Mouse (Mus musculus) liver, embryonic 13.5 days (tissue): Measurements from ENCODE around the gene Ctsd. TPM values are rescaled to one million over a fixed set of nuclear protein-coding genes. Genes with fewer than 3 reads are reported as not detected.
A peak's percentile ranks its signal among the peaks of the same experiment; 100 is the strongest.

Source experiments
- ATAC-seq: fragments of 200-750 bp; cut with Nextera tagmentation; 2 replicates; pipeline ENCODE4 v1.8.0; 2017; ENCODE audit warnings: low read depth, mild to moderate bottlenecking, moderate number of reproducible peaks, moderate library complexity
- DNase-seq: peaks from one replicate; pipeline ENCODE4 v3.0.0; 2022
- H3K27ac ChIP-seq: fragments of 300-500 bp; sonication (generic); 2 replicates; pipeline ENCODE4 v1.5.1; 2015; ENCODE audit warnings: moderate library complexity, mild to moderate bottlenecking, inconsistent platforms
- H3K27me3 ChIP-seq: fragments of 300-500 bp; sonication (generic); 2 replicates; pipeline ENCODE4 v1.6.1; 2015; ENCODE audit warnings: mild to moderate bottlenecking, inconsistent platforms
- H3K36me3 ChIP-seq: fragments of 300-500 bp; sonication (generic); 2 replicates; pipeline ENCODE4 v1.6.1; 2015; ENCODE audit warnings: mild to moderate bottlenecking, inconsistent platforms
- H3K4me1 ChIP-seq: fragments of 300-500 bp; sonication (generic); replicated peaks from 2 replicates; pipeline ENCODE4 v1.6.1; 2015; ENCODE audit warnings: inconsistent platforms
- H3K4me2 ChIP-seq: fragments of 300-500 bp; sonication (generic); 2 replicates; pipeline ENCODE4 v1.6.1; 2015; ENCODE audit warnings: inconsistent platforms, mild to moderate bottlenecking, moderate library complexity
- H3K4me3 ChIP-seq: fragments of 300-500 bp; sonication (generic); replicated peaks from 2 replicates; pipeline ENCODE4 v1.5.1; 2015; ENCODE audit warnings: mild to moderate bottlenecking, inconsistent platforms
- H3K9ac ChIP-seq: fragments of 300-500 bp; sonication (generic); 2 replicates; pipeline ENCODE4 v1.6.1; 2015; ENCODE audit warnings: mild to moderate bottlenecking, inconsistent platforms
- H3K9me3 ChIP-seq: fragments of 300-500 bp; sonication (generic); replicated peaks from 2 replicates; pipeline ENCODE4 v1.6.1; 2016; ENCODE audit warnings: inconsistent platforms
- WGBS: fragments of 180-500 bp; shearing (Covaris S2); methylation state at CpG from one replicate; pipeline ENCODE4 v1.1.7; 2015; ENCODE audit not compliant: insufficient replicate concordance; 5-methylcytosine and 5-hydroxymethylcytosine counted together
- polyA plus RNA-seq: library from polyadenylated mRNA; unstranded; fragments of >200 nt; fragmentation: Nextera tagmentation; extraction: Ambion mirVana; gene quantifications from 2 replicates; pipeline ENCODE4 v1.2.1, GENCODE M21; 2015

Ctsd gene
- polyA plus RNA-seq, 1 experiment from 2014 or later: 297 TPM

- ATAC-seq: peak; percentile 71
- peak overlapping the region; percentile 92 for H3K9ac ChIP-seq
- peak overlapping the region; percentile 81 for H3K4me3 ChIP-seq
- H3K27me3 ChIP-seq: no peaks in the 10 kb centered on the region
- DNase-seq: peak; percentile 57
- peaks cover 78% of the 10 kb centered on the region for H3K4me1 ChIP-seq
- H3K27ac ChIP-seq: peak overlapping the region; percentile 93
- H3K9me3 ChIP-seq: no peaks in the 10 kb centered on the region
- 32% methylated on average over 6 of the region's 6 CpGs for WGBS
- peaks cover 46% of the 10 kb centered on the region for H3K36me3 ChIP-seq
- H3K4me2 ChIP-seq: peak overlapping the region; percentile 87
These were observed 1.1 kb downstream of the Ctsd start for GRCm38 (mm10) chr7:142386621-142387201.

- Histone ChIP-seq H3K9me3 (no peaks in the 10 kb centered on the region), H3K9ac (peak overlapping the region; percentile 92), H3K36me3 (peaks cover 55% of the 10 kb centered on the region), H3K4me3 (peak overlapping the region; percentile 81), H3K27ac (peak overlapping the region; percentile 93), H3K4me1 (peaks cover 78% of the 10 kb centered on the region), H3K27me3 (no peaks in the 10 kb centered on the region), H3K4me2 (peak overlapping the region; percentile 87)
- ATAC-seq (no peak), DNase-seq (no peak)
- 79% methylated on average over 3 of the region's 3 CpGs for WGBS
These were observed 2.0 kb downstream of the Ctsd start for GRCm38 (mm10) chr7:142385742-142386403.

GRCm38 (mm10) chr7:142384306-142384705, 3.5 kb downstream of the Ctsd start:
- Histone ChIP-seq H3K36me3 (peaks cover 70% of the 10 kb centered on the region), H3K4me2 (peak overlapping the region; percentile 87), H3K27ac (peak overlapping the region; percentile 93), H3K27me3 (no peaks in the 10 kb centered on the region), H3K9me3 (no peaks in the 10 kb centered on the region), H3K9ac (peak overlapping the region; percentile 92), H3K4me3 (peak overlapping the region; percentile 81; the same call in 1 of the 2 replicates), H3K4me1 (peaks cover 89% of the 10 kb centered on the region)
- DNase-seq (no peak), ATAC-seq (no peak)
- WGBS: 58% methylated on average over 10 of the region's 10 CpGs

GRCm38 (mm10) chr7:142382567-142382966, 5.3 kb downstream of the Ctsd start, which contains the start of gene Gm49369:
Gene Gm49369, minus strand, starts transcription at chr7:142382667.
- H3K27ac ChIP-seq: peak within 1 kb of the TSS; percentile 94
- 96% methylated on average over 5 of the region's 5 CpGs for WGBS
- H3K9me3 ChIP-seq: no peaks in the 10 kb centered on the region
- no peak for ATAC-seq
- H3K36me3 ChIP-seq: peaks cover 88% of the 10 kb centered on the region
- no peak within 1 kb of the TSS for H3K4me3 ChIP-seq
- peaks cover 94% of the 10 kb centered on the region for H3K4me1 ChIP-seq
- H3K9ac ChIP-seq: peak within 1 kb of the TSS; percentile 45
- DNase-seq: no peak
- peak within 1 kb of the TSS; percentile 5; the same call in 1 of the 2 replicates for H3K4me2 ChIP-seq
- no peaks in the 10 kb centered on the region for H3K27me3 ChIP-seq

- H3K9me3 ChIP-seq: no peaks in the 10 kb centered on the region
- H3K9ac ChIP-seq: peak overlapping the region; percentile 45
- ATAC-seq (no peak), DNase-seq (no peak)
- H3K27me3 ChIP-seq: no peaks in the 10 kb centered on the region
- H3K4me2 ChIP-seq: peak overlapping the region; percentile 5; the same call in 1 of the 2 replicates
- no peak overlapping the region for H3K4me3 ChIP-seq
- H3K27ac ChIP-seq: peak overlapping the region; percentile 94
- WGBS: 30% methylated on average over 4 of the region's 4 CpGs
- H3K4me1 ChIP-seq: peaks cover 100% of the 10 kb centered on the region
- peaks cover 100% of the 10 kb centered on the region for H3K36me3 ChIP-seq
These were observed 6.7 kb downstream of the Ctsd start for GRCm38 (mm10) chr7:142381175-142381574.

- peak overlapping the region; percentile 55 for H3K9ac ChIP-seq
- H3K4me2 ChIP-seq: 0 out of 2 replicates have a peak overlapping the region, but pooled peaks have one; percentile 9
- H3K9me3 ChIP-seq: no peaks in the 10 kb centered on the region
- no peak for ATAC-seq
- peaks cover 2% of the 10 kb centered on the region; the same call in 1 of the 2 replicates for H3K27me3 ChIP-seq
- WGBS: 84% methylated on average over 6 of the region's 6 CpGs
- peak overlapping the region; percentile 94 for H3K27ac ChIP-seq
- H3K36me3 ChIP-seq: peaks cover 100% of the 10 kb centered on the region
- DNase-seq: no peak
- H3K4me1 ChIP-seq: peaks cover 100% of the 10 kb centered on the region
- no peak overlapping the region for H3K4me3 ChIP-seq
These were observed 8.7 kb downstream of the Ctsd start for GRCm38 (mm10) chr7:142379186-142379585.

GRCm38 (mm10) chr7:142377233-142377925, 10.5 kb downstream of the Ctsd start:
- Histone ChIP-seq H3K4me2 (peak overlapping the region; percentile 59), H3K4me1 (peaks cover 94% of the 10 kb centered on the region), H3K9me3 (no peaks in the 10 kb centered on the region), H3K36me3 (peaks cover 83% of the 10 kb centered on the region), H3K27me3 (peaks cover 20% of the 10 kb centered on the region), H3K27ac (peak overlapping the region; percentile 94), H3K9ac (peak overlapping the region; percentile 74), H3K4me3 (peak overlapping the region; percentile 32)
- DNase-seq (peak; percentile 74), ATAC-seq (peak; percentile 83)
- 34% methylated on average over 14 of the region's 14 CpGs for whole genome bisulfite sequencing

GRCm38 (mm10) chr7:142376096-142376495, 11.7 kb downstream of the Ctsd start:
- Histone ChIP-seq H3K36me3 (peaks cover 70% of the 10 kb centered on the region), H3K4me1 (peaks cover 94% of the 10 kb centered on the region), H3K27ac (peak overlapping the region; percentile 94), H3K9me3 (no peaks in the 10 kb centered on the region), H3K4me3 (no peak overlapping the region), H3K9ac (peak overlapping the region; percentile 74), H3K27me3 (peaks cover 33% of the 10 kb centered on the region), H3K4me2 (no peak overlapping the region)
- ATAC-seq: no peak
- no peak for DNase-seq
- 74% methylated on average over 4 of the region's 4 CpGs for WGBS

- ATAC-seq (no peak), DNase-seq (no peak)
- Histone ChIP-seq H3K27ac (peak overlapping the region; percentile 94), H3K4me1 (peaks cover 87% of the 10 kb centered on the region), H3K4me3 (no peak overlapping the region), H3K4me2 (no peak overlapping the region), H3K27me3 (peaks cover 41% of the 10 kb centered on the region), H3K9ac (peak overlapping the region; percentile 26; the same call in 1 of the 2 replicates), H3K9me3 (no peaks in the 10 kb centered on the region), H3K36me3 (peaks cover 62% of the 10 kb centered on the region)
- 82% methylated on average over 6 of the region's 6 CpGs for WGBS
These were observed 12.5 kb downstream of the Ctsd start for GRCm38 (mm10) chr7:142375261-142375724.

GRCm38 (mm10) chr7:142374413-142375015, 13.3 kb downstream of the Ctsd start:
- peak overlapping the region; percentile 94 for H3K27ac ChIP-seq
- peaks cover 54% of the 10 kb centered on the region for H3K36me3 ChIP-seq
- H3K4me3 ChIP-seq: no peak overlapping the region
- H3K27me3 ChIP-seq: peaks cover 48% of the 10 kb centered on the region
- H3K9me3 ChIP-seq: no peaks in the 10 kb centered on the region
- DNase-seq: no peak
- H3K4me2 ChIP-seq: no peak overlapping the region
- WGBS: 79% methylated on average over 5 of the region's 5 CpGs
- H3K9ac ChIP-seq: no peak overlapping the region
- no peak for ATAC-seq
- H3K4me1 ChIP-seq: peaks cover 79% of the 10 kb centered on the region
